Mouse (Mus musculus) CH12.LX (cell line): ENCODE data around the gene Saa1.

Experiments used
- BHLHE40 ChIP-seq: IDR thresholded peaks from 2 replicates; pipeline ENCODE4 v1.6.1; 2011; ENCODE audit warnings: mild to moderate bottlenecking, low read depth, low read length, improper control_type of control experiment
- CHD1 ChIP-seq: IDR thresholded peaks from 2 replicates; pipeline ENCODE4 v1.6.1; 2012; ENCODE audit warnings: low read depth, low read length, improper control_type of control experiment, inconsistent platforms
- CTCF ChIP-seq, 2 experiments: IDR thresholded peaks in 1 of 2; conservative IDR thresholded peaks in 1 of 2; 2 replicates each; pipeline ENCODE4 v1.5.1; 2011 to 2012; ENCODE audit warnings: low read depth in 2 of 2, low read length in 2 of 2, improper control_type of control experiment in 1 of 2, inconsistent platforms in 1 of 2, mild to moderate bottlenecking in 1 of 2, moderate library complexity in 1 of 2
- MAFK ChIP-seq: IDR thresholded peaks from 2 replicates; pipeline ENCODE4 v1.6.1; 2011; ENCODE audit warnings: low read length, improper control_type of control experiment; ENCODE audit not compliant: insufficient replicate concordance
- MEF2A ChIP-seq: IDR thresholded peaks from 2 replicates; pipeline ENCODE4 v1.6.1; 2014; ENCODE audit warnings: low read depth, mild to moderate bottlenecking, inconsistent platforms, low read length, improper control_type of control experiment, borderline replicate concordance
- MXI1 ChIP-seq: IDR thresholded peaks from 2 replicates; pipeline ENCODE4 v1.6.1; 2011; ENCODE audit warnings: mild to moderate bottlenecking, low read depth, low read length, improper control_type of control experiment
- NELFE ChIP-seq: IDR thresholded peaks from 2 replicates; pipeline ENCODE4 v1.6.1; 2011; ENCODE audit warnings: low read depth, low read length, improper control_type of control experiment
- POLR2A ChIP-seq: IDR thresholded peaks from 2 replicates; pipeline ENCODE4 v1.6.1; 2011; ENCODE audit warnings: low read depth, mild to moderate bottlenecking, improper control_type of control experiment, low read length
- USF1 ChIP-seq: IDR thresholded peaks from 2 replicates; pipeline ENCODE4 v1.6.1; 2014; ENCODE audit warnings: low read depth, mild to moderate bottlenecking, inconsistent platforms, low read length, improper control_type of control experiment
- ZKSCAN1 ChIP-seq: IDR thresholded peaks from 2 replicates; pipeline ENCODE4 v1.6.1; 2012; ENCODE audit warnings: low read depth, inconsistent platforms, low read length, improper control_type of control experiment, borderline replicate concordance

- TF ChIP-seq NELFE (peak; percentile 36; the same call in 1 of the 2 replicates), MEF2A (no peak), CTCF (conservative IDR thresholded peaks at IDR 0.05 in 1 of 2, IDR thresholded peaks at IDR 0.05 in 1 of 2; ENCODE audit: low read depth in 2 of 2, low read length in 2 of 2) (no peak), ZKSCAN1 (no peak), CHD1 (no peak), USF1 (peak; percentile 91), MXI1 (peak; percentile 69; the same call in 1 of the 2 replicates), MAFK (no peak), BHLHE40 (peak; percentile 84), POLR2A (peak; percentile 77)
These were observed 22.3 kb downstream of the Saa1 start for GRCm38 (mm10) chr7:46720460-46720859.
